Mouse (Mus musculus): ENCODE measurements around the gene B3glct.

DNA sequence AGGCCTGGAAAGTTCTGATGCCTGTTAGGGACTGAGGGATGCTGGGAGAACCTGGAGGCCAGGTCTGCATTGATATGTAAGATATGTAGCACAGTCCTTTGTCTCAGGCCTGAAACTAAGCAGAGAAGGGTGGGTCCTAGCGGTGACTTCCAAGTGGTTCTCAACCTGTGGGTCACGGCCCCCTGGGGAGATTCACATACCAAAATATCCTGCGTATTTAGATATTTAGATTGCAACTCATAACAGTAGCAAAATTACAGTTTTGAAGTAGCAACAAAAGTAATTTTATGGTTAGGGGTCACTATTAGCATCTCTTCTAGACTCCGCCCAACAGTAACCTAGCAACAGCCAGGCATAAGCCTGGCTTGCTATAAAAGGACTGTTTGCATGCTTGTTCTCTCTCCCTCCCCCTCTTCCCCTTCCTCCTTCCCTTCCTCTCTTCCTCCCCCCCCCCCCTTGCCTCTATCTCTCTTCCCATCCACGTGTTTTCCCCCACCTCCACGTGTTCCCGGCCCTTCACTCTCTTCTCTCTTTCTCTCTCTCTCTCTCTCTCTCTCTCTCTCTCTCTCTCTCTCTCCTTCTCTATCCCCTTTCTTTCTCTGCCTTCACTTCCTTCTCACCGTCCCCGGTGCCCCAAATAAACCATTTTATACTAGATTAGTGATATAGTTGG lies 19.2 kb upstream of the B3glct start:
- TF ChIP-seq POLR2A (IDR thresholded peaks at IDR 0.05; ENCODE audit: low read depth, low read length) (no peak), CTCF (IDR thresholded peaks at IDR 0.05; ENCODE audit: extremely low read depth, insufficient read length, insufficient replicate concordance, low read depth, low read length) (no peak)

Data from small intestine, adult 2 months (tissue).